Mouse (Mus musculus) embryo, embryonic 10.5 days (tissue): ENCODE data around the gene Gpbar1.

Source experiments
- DNase-seq: peaks from one replicate; pipeline ENCODE4 v3.0.0-alpha.2; 2015; ENCODE audit warnings: low spot score

The Gpbar1 gene

GRCm38 (mm10) chr1:74277883-74278537, 340 bp upstream of the Gpbar1 start:
- no peak for DNase-seq

- no peak for DNase-seq
Measured at GRCm38 (mm10) chr1:74278988-74279387, 638 bp downstream of the Gpbar1 start.

- DNase-seq = no peak
Measured at GRCm38 (mm10) chr1:74280591-74281325, 2.4 kb downstream of the Gpbar1 start.

GRCm38 (mm10) chr1:74281372-74281771, 3.0 kb downstream of the Gpbar1 start:
- no peak for DNase-seq

- DNase-seq = no peak
Measured at GRCm38 (mm10) chr1:74281886-74282285, 3.5 kb downstream of the Gpbar1 start.

- no peak for DNase-seq
Measured at GRCm38 (mm10) chr1:74282896-74283625, 4.7 kb downstream of the Gpbar1 start.

- peak; percentile 69 for DNase-seq
Measured at GRCm38 (mm10) chr1:74283686-74284463, 5.5 kb downstream of the Gpbar1 start.

- peak; percentile 100 for DNase-seq
Measured at GRCm38 (mm10) chr1:74284543-74285160, 6.3 kb downstream of the Gpbar1 start, which contains the start of the genes Aamp and Pnkd. TSS of gene Aamp (minus strand) at chr1:74284738. TSS of gene Pnkd (plus strand) at chr1:74284930.

- no peak for DNase-seq
Measured at GRCm38 (mm10) chr1:74285212-74286010, 7.1 kb downstream of the Gpbar1 start.

- peak; percentile 26 for DNase-seq
Measured at GRCm38 (mm10) chr1:74286869-74287607, 8.7 kb downstream of the Gpbar1 start.

- no peak for DNase-seq
Measured at GRCm38 (mm10) chr1:74288327-74288726, 10.0 kb downstream of the Gpbar1 start.

- DNase-seq = no peak
Measured at GRCm38 (mm10) chr1:74289248-74289647, 10.9 kb downstream of the Gpbar1 start.

- no peak for DNase-seq
Measured at GRCm38 (mm10) chr1:74289740-74290139, 11.4 kb downstream of the Gpbar1 start.

- DNase-seq = no peak
Measured at GRCm38 (mm10) chr1:74290141-74290540, 11.8 kb downstream of the Gpbar1 start.

GRCm38 (mm10) chr1:74292331-74293020, 14.1 kb downstream of the Gpbar1 start:
- no peak for DNase-seq

GRCm38 (mm10) chr1:74293306-74293960, 15.1 kb downstream of the Gpbar1 start:
- no peak for DNase-seq

GRCm38 (mm10) chr1:74294090-74294643, 15.8 kb downstream of the Gpbar1 start:
- DNase-seq = no peak

- no peak for DNase-seq
Measured at GRCm38 (mm10) chr1:74294733-74295455, 16.5 kb downstream of the Gpbar1 start.
